Mouse (Mus musculus) intestine, embryonic 14.5 days (tissue): ENCODE results near the gene Babam2. TPM values are rescaled to one million over a fixed set of nuclear protein-coding genes. Genes with fewer than 3 reads are reported as not detected.

ENCODE experiments used
- ATAC-seq: fragments of 200-750 bp; cut with Nextera tagmentation; replicated peaks from 2 replicates; pipeline ENCODE4 v1.8.0; 2017; ENCODE audit warnings: low read depth, moderate number of reproducible peaks, moderate TSS enrichment, moderate library complexity; ENCODE audit not compliant: low FRiP score, low TSS enrichment
- DNase-seq: peaks from one replicate; pipeline ENCODE4 v3.0.0-alpha.2; 2018; ENCODE audit warnings: low spot score
- H3K27ac ChIP-seq: fragments of 300-500 bp; sonication (generic); 2 replicates; pipeline ENCODE4 v1.5.1; 2014; ENCODE audit warnings: low read depth, mild to moderate bottlenecking, control low read depth
- H3K27me3 ChIP-seq: fragments of 300-500 bp; sonication (generic); replicated peaks from 2 replicates; pipeline ENCODE4 v1.6.1; 2014; ENCODE audit warnings: low read length, control low read depth; ENCODE audit not compliant: control insufficient read depth, insufficient read depth
- H3K36me3 ChIP-seq: fragments of 300-500 bp; sonication (generic); 2 replicates; pipeline ENCODE4 v1.6.1; 2014; ENCODE audit warnings: low read length, control low read depth; ENCODE audit not compliant: control insufficient read depth, insufficient read depth
- H3K4me1 ChIP-seq: fragments of 300-500 bp; sonication (generic); replicated peaks from 2 replicates; pipeline ENCODE4 v1.6.1; 2014; ENCODE audit warnings: low read length, control low read depth, mixed read lengths; ENCODE audit not compliant: control insufficient read depth, insufficient read depth
- H3K4me2 ChIP-seq: fragments of 300-500 bp; sonication (generic); 2 replicates; pipeline ENCODE4 v1.6.1; 2014; ENCODE audit warnings: low read length
- H3K4me3 ChIP-seq: fragments of 300-500 bp; sonication (generic); 2 replicates; pipeline ENCODE4 v1.5.1; 2014; ENCODE audit warnings: low read depth, low read length, control low read depth, mixed read lengths
- H3K9ac ChIP-seq: fragments of 300-500 bp; sonication (generic); 2 replicates; pipeline ENCODE4 v1.6.1; 2014; ENCODE audit warnings: mild to moderate bottlenecking, low read length
- H3K9me3 ChIP-seq: fragments of 300-500 bp; sonication (generic); 2 replicates; pipeline ENCODE4 v1.6.1; 2016; ENCODE audit warnings: low read length, control low read depth; ENCODE audit not compliant: control insufficient read depth
- WGBS: fragments of 180-500 bp; shearing (Covaris S2); extraction: QIAGEN DNeasy Blood & Tissue Kit; methylation state at CpG from one replicate; pipeline ENCODE4 v1.1.7; 2014; 5-methylcytosine and 5-hydroxymethylcytosine counted together
- polyA plus RNA-seq: library from polyadenylated mRNA; unstranded; fragments of >200 nt; fragmentation: Nextera tagmentation; extraction: Ambion mirVana; gene quantifications from 2 replicates; pipeline ENCODE4 v1.2.1, GENCODE M21; 2014

The Babam2 gene
- polyA plus RNA-seq, 1 experiment from 2014 or later = 43.5 TPM

DNA sequence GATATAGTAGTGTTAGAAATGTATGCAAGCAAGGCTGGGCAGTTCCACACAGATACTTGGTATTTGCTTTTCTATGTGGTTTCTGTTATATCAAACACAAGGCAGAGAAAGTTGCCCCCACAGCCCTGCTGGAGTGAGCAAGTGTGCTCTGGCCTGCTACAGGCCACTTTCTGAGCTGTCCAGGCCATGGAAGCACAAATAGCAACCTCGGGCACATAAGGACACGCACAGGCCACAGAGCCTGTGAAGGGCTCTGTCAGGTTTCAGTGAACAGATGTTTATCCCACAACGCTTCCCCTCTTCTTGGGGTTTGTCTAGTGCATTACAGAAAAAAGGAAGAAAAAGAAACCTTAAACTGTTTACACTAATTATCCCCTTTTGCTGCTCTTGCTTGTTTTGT lies 236.9 kb downstream of the Babam2 start:
- ATAC-seq = no peak
- Histone ChIP-seq H3K4me3 (no peak overlapping the region), H3K27ac (0 out of 2 replicates have a peak overlapping the region, but pooled peaks have one; percentile 16), H3K4me2 (no peak overlapping the region), H3K9me3 (no peaks in the 10 kb centered on the region), H3K4me1 (peaks cover 4% of the 10 kb centered on the region; the same call in 1 of the 2 replicates), H3K9ac (no peak overlapping the region), H3K36me3 (no peaks in the 10 kb centered on the region), H3K27me3 (no peaks in the 10 kb centered on the region)
- no peak for DNase-seq
- WGBS = 66% methylated on average over 3 of the region's 3 CpGs

DNA sequence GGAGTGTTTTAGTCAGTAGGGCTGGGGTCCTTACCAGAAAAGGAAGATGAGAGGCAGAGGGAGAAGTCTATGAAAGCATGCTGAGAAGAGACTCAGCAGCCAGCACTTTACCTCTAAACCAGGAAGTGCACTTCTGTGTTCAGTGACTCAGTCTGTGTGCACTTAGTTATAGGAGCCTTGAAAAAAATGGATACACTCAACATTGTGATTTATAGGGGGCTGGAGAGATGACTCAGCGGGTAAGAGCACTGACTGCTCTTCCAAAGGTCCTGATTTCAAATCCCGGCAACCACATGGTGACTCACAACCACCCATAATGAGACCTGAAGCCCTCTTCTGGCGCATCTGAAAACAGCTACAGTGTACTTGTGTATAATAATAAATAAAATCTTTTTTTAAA lies 238.5 kb downstream of the Babam2 start:
- H3K4me1 ChIP-seq = peaks cover 4% of the 10 kb centered on the region; the same call in 1 of the 2 replicates
- no peaks in the 10 kb centered on the region for H3K9me3 ChIP-seq
- 82% methylated on average over 3 of the region's 3 CpGs for WGBS
- H3K27ac ChIP-seq = no peak overlapping the region
- H3K4me2 ChIP-seq = no peak overlapping the region
- no peak for DNase-seq
- H3K36me3 ChIP-seq = no peaks in the 10 kb centered on the region
- H3K27me3 ChIP-seq = no peaks in the 10 kb centered on the region
- H3K9ac ChIP-seq = no peak overlapping the region
- no peak for ATAC-seq
- no peak overlapping the region for H3K4me3 ChIP-seq

DNA sequence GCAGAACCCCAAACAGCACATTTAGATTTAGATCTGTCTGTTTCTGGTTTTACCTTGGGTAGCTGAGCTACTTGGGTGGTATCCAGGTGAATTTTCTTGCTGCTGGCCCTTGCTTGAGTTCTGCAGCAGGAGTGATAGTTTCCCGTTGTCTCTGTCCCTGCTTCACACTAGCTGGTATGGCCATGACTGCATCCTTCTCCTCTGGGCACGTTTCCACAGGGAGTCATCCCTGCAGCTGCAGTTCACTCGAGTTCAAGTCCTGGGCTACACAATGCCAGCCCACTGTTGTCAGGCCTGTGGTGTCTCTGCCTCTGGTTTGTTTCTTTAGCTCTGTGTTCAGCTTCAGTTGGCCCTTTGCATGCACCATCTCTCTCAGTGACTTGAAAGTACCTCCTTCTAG lies 239.0 kb downstream of the Babam2 start:
- Histone ChIP-seq H3K27ac (no peak overlapping the region), H3K4me3 (no peak overlapping the region), H3K36me3 (no peaks in the 10 kb centered on the region), H3K4me2 (no peak overlapping the region), H3K9me3 (no peaks in the 10 kb centered on the region), H3K27me3 (no peaks in the 10 kb centered on the region), H3K9ac (no peak overlapping the region), H3K4me1 (peaks cover 4% of the 10 kb centered on the region; the same call in 1 of the 2 replicates)
- DNase-seq = no peak
- ATAC-seq = no peak
- WGBS = 75% methylated on average over 3 of the region's 3 CpGs

- Histone ChIP-seq H3K9ac (no peak overlapping the region), H3K27me3 (no peaks in the 10 kb centered on the region), H3K9me3 (no peaks in the 10 kb centered on the region), H3K36me3 (no peaks in the 10 kb centered on the region), H3K4me2 (no peak overlapping the region), H3K4me3 (no peak overlapping the region), H3K27ac (no peak overlapping the region), H3K4me1 (0 out of 2 replicates have a peak, but pooled peaks cover 5% of the 10 kb centered on the region)
- DNase-seq (no peak), ATAC-seq (no peak)
- WGBS = 81% methylated on average over 8 of the region's 8 CpGs
Observed at GRCm38 (mm10) chr5:31940876-31941275, 243.4 kb downstream of the Babam2 start.

DNA sequence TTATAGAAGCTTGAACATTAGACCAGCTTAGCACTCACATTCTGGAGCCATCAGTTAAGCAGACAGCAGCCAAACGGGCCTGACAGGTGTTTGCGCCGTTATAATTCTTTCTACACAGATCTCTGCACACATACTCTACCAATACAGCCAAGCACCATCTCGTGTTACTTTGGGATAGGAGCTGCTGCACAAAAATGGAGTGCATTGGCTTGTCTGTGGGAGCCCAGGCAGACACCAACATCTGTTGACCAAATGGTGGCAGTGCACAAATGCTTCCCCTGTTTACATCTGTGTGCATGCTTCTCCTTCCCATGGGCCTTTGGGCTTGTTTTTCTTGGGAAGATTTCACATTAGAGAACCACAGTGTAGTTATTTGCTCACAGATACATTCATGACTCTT lies 249.7 kb downstream of the Babam2 start:
- no peaks in the 10 kb centered on the region for H3K9me3 ChIP-seq
- 0 out of 2 replicates have a peak overlapping the region, but pooled peaks have one; percentile 33 for H3K27ac ChIP-seq
- no peaks in the 10 kb centered on the region for H3K27me3 ChIP-seq
- H3K4me2 ChIP-seq = no peak overlapping the region
- no peak for DNase-seq
- WGBS = 34% methylated on average over 4 of the region's 4 CpGs
- no peak overlapping the region for H3K9ac ChIP-seq
- ATAC-seq = no peak
- H3K4me1 ChIP-seq = 0 out of 2 replicates have a peak, but pooled peaks cover 10% of the 10 kb centered on the region
- H3K36me3 ChIP-seq = no peaks in the 10 kb centered on the region
- H3K4me3 ChIP-seq = no peak overlapping the region

DNA sequence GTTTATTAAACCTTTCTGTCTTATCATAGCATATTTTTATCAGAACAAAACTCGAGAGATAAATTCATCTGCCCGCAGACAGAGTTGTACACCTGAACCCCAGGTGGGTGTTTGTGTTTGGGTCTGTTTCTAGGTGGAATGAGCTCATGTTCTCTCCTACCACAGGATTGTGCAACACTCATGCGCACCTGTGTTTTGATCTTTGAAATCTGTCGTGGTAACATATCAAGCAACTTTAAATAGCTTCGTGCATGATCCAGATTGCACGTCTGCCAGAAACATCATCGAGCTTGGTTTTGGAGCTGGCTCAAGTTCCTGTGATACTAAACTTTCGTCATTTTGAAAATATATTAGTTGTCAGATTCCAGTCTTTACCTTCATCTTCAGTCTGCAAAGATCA lies 251.9 kb downstream of the Babam2 start:
- H3K4me1 ChIP-seq = 0 out of 2 replicates have a peak, but pooled peaks cover 6% of the 10 kb centered on the region
- H3K27ac ChIP-seq = no peak overlapping the region
- H3K4me3 ChIP-seq = no peak overlapping the region
- H3K9ac ChIP-seq = no peak overlapping the region
- no peaks in the 10 kb centered on the region for H3K9me3 ChIP-seq
- H3K36me3 ChIP-seq = no peaks in the 10 kb centered on the region
- WGBS = 75% methylated on average over 8 of the region's 8 CpGs
- no peaks in the 10 kb centered on the region for H3K27me3 ChIP-seq
- no peak overlapping the region for H3K4me2 ChIP-seq
- DNase-seq (no peak), ATAC-seq (no peak)

- Histone ChIP-seq H3K27me3 (no peaks in the 10 kb centered on the region), H3K36me3 (no peaks in the 10 kb centered on the region), H3K4me2 (no peak overlapping the region), H3K4me1 (0 out of 2 replicates have a peak, but pooled peaks cover 6% of the 10 kb centered on the region), H3K4me3 (no peak overlapping the region), H3K9ac (no peak overlapping the region), H3K27ac (no peak overlapping the region), H3K9me3 (no peaks in the 10 kb centered on the region)
- 91% methylated on average over 4 of the region's 4 CpGs for WGBS
- DNase-seq (no peak), ATAC-seq (no peak)
Observed at GRCm38 (mm10) chr5:31950532-31950931, 253.0 kb downstream of the Babam2 start.

DNA sequence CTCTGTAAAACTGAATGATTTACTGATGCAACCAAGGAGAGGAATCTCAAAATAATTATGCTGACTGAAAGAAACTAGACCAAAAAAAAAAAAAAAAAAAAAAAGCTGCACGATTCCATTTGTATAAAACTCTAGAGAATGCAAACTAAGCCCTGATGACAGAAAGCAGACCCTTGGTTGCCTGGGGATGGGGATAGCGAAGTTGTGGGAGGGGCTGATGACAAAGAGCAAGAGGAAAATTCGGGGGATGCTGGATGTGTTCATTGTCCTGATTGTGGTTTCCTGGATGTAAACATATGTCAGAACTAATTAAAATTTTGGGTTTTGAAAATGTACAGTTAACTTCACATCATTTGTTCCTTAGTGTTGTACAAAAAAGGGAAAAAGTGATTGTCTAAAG lies 257.7 kb downstream of the Babam2 start:
- H3K4me3 ChIP-seq = no peak overlapping the region
- peak; percentile 83; the same call in 1 of the 2 replicates for ATAC-seq
- no peak overlapping the region for H3K4me2 ChIP-seq
- H3K9me3 ChIP-seq = no peaks in the 10 kb centered on the region
- peaks cover 4% of the 10 kb centered on the region; the same call in 1 of the 2 replicates for H3K4me1 ChIP-seq
- no peaks in the 10 kb centered on the region for H3K36me3 ChIP-seq
- peak overlapping the region; percentile 71; the same call in 1 of the 2 replicates for H3K27ac ChIP-seq
- no peak overlapping the region for H3K9ac ChIP-seq
- WGBS = 23% methylated on average over 3 of the region's 3 CpGs
- no peak for DNase-seq
- no peaks in the 10 kb centered on the region for H3K27me3 ChIP-seq

GRCm38 (mm10) chr5:31956336-31956735 lies 258.9 kb downstream of the Babam2 start:
- H3K9ac ChIP-seq = no peak overlapping the region
- no peaks in the 10 kb centered on the region for H3K27me3 ChIP-seq
- no peak for DNase-seq
- no peaks in the 10 kb centered on the region for H3K9me3 ChIP-seq
- H3K4me3 ChIP-seq = no peak overlapping the region
- no peak overlapping the region for H3K4me2 ChIP-seq
- no peaks in the 10 kb centered on the region for H3K36me3 ChIP-seq
- whole genome bisulfite sequencing = 97% methylated on average over 3 of the region's 3 CpGs
- H3K4me1 ChIP-seq = peaks cover 4% of the 10 kb centered on the region; the same call in 1 of the 2 replicates
- ATAC-seq = no peak
- H3K27ac ChIP-seq = peak overlapping the region; percentile 71; the same call in 1 of the 2 replicates
